Mouse (Mus musculus) hindbrain, embryonic 11.5 days (tissue): ENCODE results near the gene Sgpp2. TPM values are rescaled to one million over a fixed set of nuclear protein-coding genes. Genes with fewer than 3 reads are reported as not detected.

Experiments used
- ATAC-seq: fragments of 200-750 bp; cut with Nextera tagmentation; 2 replicates; pipeline ENCODE4 v1.8.0; 2017; ENCODE audit warnings: mild to moderate bottlenecking, moderate TSS enrichment, moderate library complexity; ENCODE audit not compliant: low FRiP score
- DNase-seq: peaks from one replicate; pipeline ENCODE4 v3.0.0-alpha.2; 2015; ENCODE audit warnings: low spot score
- H3K27ac ChIP-seq: fragments of 300-500 bp; sonication (generic); 2 replicates; pipeline ENCODE4 v1.5.1; 2014; ENCODE audit warnings: mild to moderate bottlenecking, low read depth, low read length
- H3K27me3 ChIP-seq: fragments of 300-500 bp; sonication (generic); 2 replicates; pipeline ENCODE4 v1.6.1; 2014; ENCODE audit warnings: mild to moderate bottlenecking, low read length, moderate library complexity, mixed read lengths; ENCODE audit not compliant: control insufficient read depth, insufficient read depth
- H3K36me3 ChIP-seq: fragments of 300-500 bp; sonication (generic); 2 replicates; pipeline ENCODE4 v1.6.1; 2014; ENCODE audit warnings: mild to moderate bottlenecking, low read length, moderate library complexity, mixed read lengths; ENCODE audit not compliant: control insufficient read depth, insufficient read depth
- H3K4me1 ChIP-seq: fragments of 300-500 bp; sonication (generic); replicated peaks from 2 replicates; pipeline ENCODE4 v1.6.1; 2014; ENCODE audit warnings: low read length, mixed read lengths; ENCODE audit not compliant: control insufficient read depth, insufficient read depth
- H3K4me2 ChIP-seq: fragments of 300-500 bp; sonication (generic); replicated peaks from 2 replicates; pipeline ENCODE4 v1.6.1; 2014; ENCODE audit warnings: mild to moderate bottlenecking, low read depth, low read length
- H3K4me3 ChIP-seq: fragments of 300-500 bp; sonication (generic); 2 replicates; pipeline ENCODE4 v1.5.1; 2014; ENCODE audit warnings: low read depth, low read length
- H3K9ac ChIP-seq: fragments of 300-500 bp; sonication (generic); 2 replicates; pipeline ENCODE4 v1.6.1; 2014; ENCODE audit warnings: low read depth, low read length
- H3K9me3 ChIP-seq: fragments of 300-500 bp; sonication (generic); 2 replicates; pipeline ENCODE4 v1.6.1; 2016; ENCODE audit warnings: low read length; ENCODE audit not compliant: control insufficient read depth
- WGBS: fragments of 180-500 bp; shearing (Covaris S2); extraction: QIAGEN DNeasy Blood & Tissue Kit; methylation state at CpG from one replicate; pipeline ENCODE4 v1.1.7; 2014; 5-methylcytosine and 5-hydroxymethylcytosine counted together
- polyA plus RNA-seq: library from polyadenylated mRNA; unstranded; fragments of >200 nt; fragmentation: Nextera tagmentation; extraction: Ambion mirVana; gene quantifications from 2 replicates; pipeline ENCODE4 v1.2.1, GENCODE M21; 2014

The Sgpp2 gene
- polyA plus RNA-seq, 1 experiment from 2014 or later = 1.6 TPM

DNA sequence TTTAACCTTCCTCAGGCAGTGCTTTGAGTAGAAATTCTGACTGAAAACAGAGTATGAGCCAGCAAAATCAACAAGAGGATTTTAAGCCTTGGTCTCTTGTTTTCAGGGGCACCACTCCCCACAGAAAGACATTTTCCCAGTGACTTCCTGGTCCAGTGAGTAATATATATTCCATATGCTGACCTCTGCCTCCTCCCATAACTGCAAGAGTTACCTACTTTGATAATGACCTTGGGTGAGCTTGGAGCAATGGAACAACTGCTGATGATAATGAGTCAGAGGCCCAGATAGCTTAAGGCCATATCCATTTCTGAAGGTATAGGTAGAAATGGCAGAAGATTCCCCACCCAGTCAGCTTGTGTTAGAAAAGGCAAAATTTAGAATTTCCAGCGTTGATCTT lies 43.1 kb downstream of the Sgpp2 start:
- DNase-seq (no peak), ATAC-seq (no peak)
- Histone ChIP-seq H3K9ac (no peak overlapping the region), H3K9me3 (no peaks in the 10 kb centered on the region), H3K36me3 (no peaks in the 10 kb centered on the region), H3K4me1 (no peaks in the 10 kb centered on the region), H3K27ac (no peak overlapping the region), H3K4me3 (no peak overlapping the region), H3K4me2 (no peak overlapping the region), H3K27me3 (no peaks in the 10 kb centered on the region)
- WGBS = 89% methylated on average over 1 of the region's 1 CpGs

DNA sequence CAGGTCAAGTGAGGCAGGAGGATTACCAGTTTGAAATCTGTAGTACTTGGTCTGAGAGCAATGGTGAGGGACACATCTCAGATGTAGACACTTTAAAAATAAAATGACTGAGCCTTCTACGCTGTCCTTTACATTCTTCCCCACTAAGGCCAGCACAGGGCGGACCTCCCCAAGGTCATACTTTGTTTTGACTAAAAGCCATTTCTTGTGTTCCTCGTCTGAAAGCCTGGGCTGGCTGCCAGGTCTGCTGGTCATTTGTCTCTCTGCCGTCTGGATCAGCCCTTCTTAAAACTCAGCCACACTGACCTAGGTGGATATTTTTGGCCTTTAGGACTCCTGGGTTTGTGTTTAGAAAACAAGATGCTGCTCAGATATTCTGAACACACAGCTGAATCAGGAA lies 45.0 kb downstream of the Sgpp2 start:
- ATAC-seq (no peak), DNase-seq (no peak)
- H3K4me1 ChIP-seq = no peaks in the 10 kb centered on the region
- H3K9ac ChIP-seq = no peak overlapping the region
- H3K27me3 ChIP-seq = no peaks in the 10 kb centered on the region
- no peak overlapping the region for H3K27ac ChIP-seq
- no peaks in the 10 kb centered on the region for H3K36me3 ChIP-seq
- no peak overlapping the region for H3K4me3 ChIP-seq
- H3K4me2 ChIP-seq = no peak overlapping the region
- 56% methylated on average over 4 of the region's 4 CpGs for WGBS
- H3K9me3 ChIP-seq = no peaks in the 10 kb centered on the region

DNA sequence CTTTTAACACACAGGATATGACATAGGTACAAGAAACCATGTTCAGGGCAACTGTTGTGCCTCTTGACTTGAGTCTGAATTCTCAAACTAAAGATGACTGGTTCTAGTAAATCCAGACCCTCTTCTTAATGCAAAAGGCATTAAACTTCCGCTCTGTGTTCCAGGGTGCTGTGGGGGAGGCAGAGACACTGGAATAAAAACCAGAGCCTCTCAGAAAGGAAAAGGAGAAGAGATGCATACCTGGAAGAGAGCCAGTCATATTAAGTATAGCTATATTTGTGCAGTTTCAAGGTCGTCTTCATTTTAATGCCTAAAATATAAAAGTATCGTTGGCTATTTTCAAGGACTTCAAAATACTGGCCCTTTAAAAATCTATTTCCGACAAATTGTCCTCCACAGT lies 47.3 kb downstream of the Sgpp2 start:
- Histone ChIP-seq H3K9ac (no peak overlapping the region), H3K4me3 (no peak overlapping the region), H3K27ac (no peak overlapping the region), H3K4me1 (no peaks in the 10 kb centered on the region), H3K9me3 (no peaks in the 10 kb centered on the region), H3K36me3 (no peaks in the 10 kb centered on the region), H3K27me3 (no peaks in the 10 kb centered on the region), H3K4me2 (no peak overlapping the region)
- DNase-seq = no peak
- 88% methylated on average over 4 of the region's 4 CpGs for WGBS
- ATAC-seq = no peak

DNA sequence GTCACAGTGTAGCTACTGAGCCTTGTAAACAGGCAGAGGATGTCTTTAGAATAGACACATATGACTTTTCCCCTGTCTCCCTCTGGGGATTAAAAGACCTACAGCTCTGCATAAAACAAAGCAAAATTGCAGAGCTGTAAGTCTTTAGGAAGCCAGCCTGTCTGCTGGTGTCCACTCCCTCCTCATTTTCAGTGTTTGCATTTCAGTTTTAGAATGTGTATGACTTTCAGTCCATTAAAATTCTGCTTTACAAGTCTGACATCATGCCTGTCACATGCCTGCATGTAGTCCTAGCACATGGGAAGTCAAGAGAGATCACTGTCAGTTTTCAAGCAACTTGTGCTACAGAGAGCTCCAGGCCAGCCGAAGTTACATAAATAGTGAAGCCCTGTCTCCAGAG lies 47.7 kb downstream of the Sgpp2 start:
- Histone ChIP-seq H3K4me2 (no peak overlapping the region), H3K36me3 (no peaks in the 10 kb centered on the region), H3K4me3 (no peak overlapping the region), H3K27ac (no peak overlapping the region), H3K4me1 (no peaks in the 10 kb centered on the region), H3K27me3 (no peaks in the 10 kb centered on the region), H3K9ac (no peak overlapping the region), H3K9me3 (no peaks in the 10 kb centered on the region)
- 85% methylated on average over 1 of the region's 1 CpGs for WGBS
- ATAC-seq = no peak
- DNase-seq = no peak

DNA sequence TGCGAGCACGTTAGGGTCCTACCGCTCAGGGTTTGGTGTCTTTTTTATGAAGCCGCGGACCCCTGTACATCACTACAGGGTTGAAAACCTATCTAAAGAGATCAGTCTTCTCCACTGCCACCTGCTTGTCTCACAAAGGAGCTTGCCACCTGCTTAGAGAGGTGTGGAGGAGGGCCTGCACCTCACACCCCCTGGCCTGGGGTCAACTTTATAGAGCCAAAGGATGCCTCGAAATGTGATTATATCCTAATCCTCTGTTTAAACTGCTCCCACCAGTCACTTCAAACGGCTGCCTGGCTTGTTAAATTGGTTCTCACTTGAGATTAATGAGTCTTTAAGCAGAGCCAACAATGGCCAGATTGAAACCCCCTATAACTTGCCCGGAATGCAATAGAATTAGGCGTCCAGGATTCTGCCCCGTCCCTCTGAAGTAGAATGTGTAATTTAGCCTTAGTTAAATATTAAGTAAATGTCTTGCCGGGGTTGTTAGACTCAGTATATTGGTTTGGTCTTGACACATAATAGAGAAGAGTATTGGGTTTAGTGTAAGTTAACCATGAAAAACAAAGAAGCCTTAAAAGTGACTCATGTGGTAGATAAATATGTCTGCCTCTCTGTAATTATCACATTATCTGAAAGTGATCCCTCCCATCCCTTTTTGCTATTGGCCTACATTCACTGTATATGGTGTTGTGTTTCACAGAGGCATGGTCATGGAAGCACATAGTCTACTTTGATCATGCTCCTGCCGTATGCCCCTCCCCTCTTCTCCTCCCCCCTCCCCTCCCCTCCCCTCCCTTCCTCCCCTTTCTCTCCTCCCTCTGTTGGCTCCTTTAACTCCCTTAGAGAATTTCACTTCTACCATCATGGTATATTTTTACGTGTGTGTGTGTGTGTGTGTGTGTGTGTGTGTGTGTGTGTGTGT lies 54.1 kb downstream of the Sgpp2 start:
- no peak overlapping the region for H3K9ac ChIP-seq
- H3K9me3 ChIP-seq = no peaks in the 10 kb centered on the region
- DNase-seq = no peak
- H3K36me3 ChIP-seq = no peaks in the 10 kb centered on the region
- no peaks in the 10 kb centered on the region for H3K27me3 ChIP-seq
- H3K27ac ChIP-seq = no peak overlapping the region
- no peak overlapping the region for H3K4me3 ChIP-seq
- no peak for ATAC-seq
- 64% methylated on average over 13 of the region's 13 CpGs for WGBS
- H3K4me2 ChIP-seq = no peak overlapping the region
- H3K4me1 ChIP-seq = no peaks in the 10 kb centered on the region

DNA sequence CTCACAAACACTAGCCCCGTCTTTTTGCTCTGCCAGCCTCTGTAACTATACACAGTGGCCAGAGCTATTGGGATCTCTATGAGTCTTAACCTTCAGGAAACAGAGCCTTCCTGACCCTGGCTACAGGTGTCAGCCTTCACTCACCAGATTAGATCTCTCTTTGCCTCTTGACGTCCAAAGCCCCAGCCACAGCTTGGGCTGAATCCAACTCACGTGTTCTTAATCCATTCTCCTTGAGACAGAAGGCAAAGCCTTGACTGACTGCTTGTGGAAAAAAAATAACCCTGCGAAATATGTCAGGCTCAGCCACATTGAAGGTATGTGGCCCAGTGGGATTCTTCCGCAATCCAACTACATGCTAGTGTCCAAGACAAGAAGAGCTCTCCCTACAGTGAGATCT lies 57.7 kb downstream of the Sgpp2 start:
- Histone ChIP-seq H3K4me1 (no peaks in the 10 kb centered on the region), H3K27ac (no peak overlapping the region), H3K9ac (no peak overlapping the region), H3K9me3 (no peaks in the 10 kb centered on the region), H3K36me3 (no peaks in the 10 kb centered on the region), H3K4me3 (no peak overlapping the region), H3K27me3 (no peaks in the 10 kb centered on the region), H3K4me2 (no peak overlapping the region)
- no peak for DNase-seq
- WGBS = 75% methylated on average over 5 of the region's 5 CpGs
- ATAC-seq = no peak

DNA sequence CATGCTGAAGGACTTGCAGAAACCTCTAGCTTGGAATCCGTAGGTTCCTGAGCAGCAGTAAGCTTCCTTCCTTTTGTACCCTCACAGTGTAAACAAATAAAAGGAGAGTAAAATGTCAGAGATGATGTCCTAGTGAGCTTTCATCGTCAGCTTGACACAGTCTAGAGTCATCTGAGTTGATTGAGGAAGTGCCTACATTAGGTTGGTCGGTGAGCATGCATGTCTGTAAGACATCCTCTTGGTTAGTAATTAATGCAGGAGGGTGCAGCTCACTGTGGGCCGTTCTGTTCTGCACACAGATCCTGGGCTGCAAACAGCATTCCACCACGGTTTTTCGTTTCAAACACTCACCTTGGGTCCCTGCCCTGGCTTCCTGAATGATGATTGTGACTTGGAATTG lies 60.0 kb downstream of the Sgpp2 start:
- no peak overlapping the region for H3K4me3 ChIP-seq

DNA sequence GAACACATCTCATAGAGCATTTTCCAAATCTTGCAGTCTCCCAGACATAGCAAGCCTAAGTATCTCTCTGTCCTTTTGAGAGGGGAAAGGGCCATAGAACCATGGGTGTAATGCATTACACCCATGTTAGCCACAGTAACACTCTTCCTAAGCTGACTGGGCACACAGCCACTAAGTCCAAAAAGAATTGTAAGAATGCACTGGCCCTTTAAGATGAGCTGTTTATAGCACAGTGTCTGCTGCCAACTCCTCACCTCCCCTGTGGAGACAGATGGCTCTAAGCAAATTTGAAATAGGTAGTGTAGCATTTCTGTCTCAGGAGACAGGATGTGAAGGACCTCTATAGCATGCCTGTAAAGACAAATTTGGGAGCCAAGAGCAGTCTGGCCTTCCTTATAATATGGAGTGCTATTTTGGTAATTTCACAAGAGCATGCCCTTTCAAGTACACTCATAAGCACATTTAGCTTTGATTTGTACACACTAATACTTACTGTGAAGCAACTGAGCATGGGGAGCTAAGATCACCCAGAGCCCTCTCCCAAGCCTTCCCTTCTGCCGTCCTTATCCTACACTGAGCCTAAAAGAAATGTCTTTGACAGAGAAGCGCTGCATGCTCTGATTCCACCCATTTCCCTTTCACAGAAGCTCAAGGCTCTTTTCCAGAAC lies 61.6 kb downstream of the Sgpp2 start:
- Histone ChIP-seq H3K4me3 (no peak overlapping the region), H3K27me3 (no peaks in the 10 kb centered on the region)
- WGBS = 79% methylated on average over 2 of the region's 2 CpGs

More for the DNA sequence above, 60.0 kb downstream of the Sgpp2 start:
- Histone ChIP-seq H3K4me1 (no peaks in the 10 kb centered on the region), H3K9ac (no peak overlapping the region), H3K4me2 (no peak overlapping the region), H3K27me3 (no peaks in the 10 kb centered on the region), H3K27ac (no peak overlapping the region), H3K36me3 (no peaks in the 10 kb centered on the region), H3K9me3 (no peaks in the 10 kb centered on the region)
- 57% methylated on average over 6 of the region's 6 CpGs for WGBS
- ATAC-seq (no peak), DNase-seq (no peak)

DNA sequence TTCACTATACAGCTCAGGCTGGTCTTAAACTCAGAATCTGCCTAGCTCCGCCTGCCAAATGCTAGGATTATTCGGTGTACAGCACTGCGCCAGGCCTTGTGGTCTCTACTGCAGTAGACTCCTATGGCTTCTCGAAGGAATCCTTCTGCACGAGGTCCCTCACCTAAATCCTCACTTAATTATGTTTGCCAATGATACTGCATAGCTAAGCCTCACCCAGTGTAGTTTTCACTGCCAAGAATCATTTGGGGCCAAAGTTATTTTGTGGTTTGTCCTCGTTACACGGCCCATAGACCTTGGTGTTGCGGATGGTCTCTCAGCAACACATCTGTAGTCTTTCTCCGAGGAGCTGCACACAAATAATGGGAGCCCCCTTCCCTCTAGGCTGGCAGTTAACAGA lies 62.2 kb downstream of the Sgpp2 start:
- no peak for DNase-seq
- 95% methylated on average over 9 of the region's 9 CpGs for WGBS
- Histone ChIP-seq H3K9me3 (no peaks in the 10 kb centered on the region), H3K4me1 (no peaks in the 10 kb centered on the region), H3K4me2 (no peak overlapping the region), H3K27ac (no peak overlapping the region), H3K36me3 (no peaks in the 10 kb centered on the region), H3K9ac (no peak overlapping the region), H3K4me3 (no peak overlapping the region), H3K27me3 (no peaks in the 10 kb centered on the region)
- no peak for ATAC-seq

More for the DNA sequence above, 61.6 kb downstream of the Sgpp2 start:
- H3K4me2 ChIP-seq = no peak overlapping the region
- no peaks in the 10 kb centered on the region for H3K9me3 ChIP-seq
- DNase-seq (no peak), ATAC-seq (no peak)
- no peak overlapping the region for H3K9ac ChIP-seq
- no peaks in the 10 kb centered on the region for H3K4me1 ChIP-seq
- no peaks in the 10 kb centered on the region for H3K36me3 ChIP-seq
- H3K27ac ChIP-seq = no peak overlapping the region
